Mouse (Mus musculus): ENCODE results near the gene Cops7b. TPM values are rescaled to one million over a fixed set of nuclear protein-coding genes. Genes with fewer than 3 reads are reported as not detected.

The Cops7b gene
- total RNA-seq, 2 experiments from 2014 or later = 19.4 to 22.0 TPM

Small RNA genes within 50 kb of the gene (microRNA-seq; reads per million reads assigned to microRNA genes)
- gene Gm22955 = 0 reads per million in 2 experiments

Other genes starting within 250 kb of the Cops7b start
- gene Ncl, start 223.5 kb upstream of the Cops7b start, total RNA-seq (2021) = 100 to 1,000 TPM; 136 to 137 TPM
- not detected for gene Nmur1, start 156.7 kb upstream of the Cops7b start, total RNA-seq (2021)
- not detected for gene Tex44, start 156.6 kb upstream of the Cops7b start, total RNA-seq (2021)
- gene Ptma, start 56.2 kb upstream of the Cops7b start, total RNA-seq (2021) = 100 to 1,000 TPM; 507 to 508 TPM
- gene Pde6d, start 275 bp upstream of the Cops7b start, total RNA-seq (2021) = 10 to 100 TPM; 54.1 to 59.4 TPM
- 1 to 10 TPM; 7.1 to 8.0 TPM for gene Nppc, start 87.7 kb downstream of the Cops7b start, total RNA-seq (2021)
- gene Dis3l2, start 120.9 kb downstream of the Cops7b start, total RNA-seq (2021) = 10 to 100 TPM; 23.0 to 26.2 TPM